Mouse (Mus musculus): ENCODE data around the gene Hnrnpul1. TPM values are rescaled to one million over a fixed set of nuclear protein-coding genes. Genes with fewer than 3 reads are reported as not detected.

Gene Hnrnpul1
- polyA plus RNA-seq, 1 experiment = 75.3 TPM

GRCm38 (mm10) chr7:25711165-25711564, 43.4 kb downstream of the Hnrnpul1 start:
- WGBS = 41% methylated on average over 5 of the region's 5 CpGs
- H3K4me1 ChIP-seq (ENCODE audit: control insufficient read depth, insufficient read depth, low read length) = peaks cover 15% of the 10 kb centered on the region
- H3K27ac ChIP-seq (ENCODE audit: control insufficient read depth, insufficient read depth, low read depth, low read length, poor library complexity) = peak overlapping the region; percentile 79
- TF ChIP-seq POLR2A (IDR thresholded peaks at IDR 0.05; ENCODE audit: borderline replicate concordance, control insufficient read depth, low read depth, low read length) = no peak
- no peak for TF ChIP-seq CTCF (IDR thresholded peaks at IDR 0.05; ENCODE audit: control insufficient read depth, insufficient read depth, low read length)
- no peak overlapping the region for H3K4me3 ChIP-seq (replicated peaks; ENCODE audit: control insufficient read depth, low read depth, low read length)

GRCm38 (mm10) chr7:25710519-25711130, 43.9 kb downstream of the Hnrnpul1 start:
- no peak for TF ChIP-seq CTCF (IDR thresholded peaks at IDR 0.05; ENCODE audit: control insufficient read depth, insufficient read depth, low read length)
- TF ChIP-seq POLR2A (IDR thresholded peaks at IDR 0.05; ENCODE audit: borderline replicate concordance, control insufficient read depth, low read depth, low read length) = no peak; the same call in 1 of the 2 replicates
- Histone ChIP-seq H3K4me1 (ENCODE audit: control insufficient read depth, insufficient read depth, low read length) (peaks cover 19% of the 10 kb centered on the region), H3K4me3 (replicated peaks; ENCODE audit: control insufficient read depth, low read depth, low read length) (no peak overlapping the region), H3K27ac (ENCODE audit: control insufficient read depth, insufficient read depth, low read depth, low read length, poor library complexity) (peak overlapping the region; percentile 82)
- WGBS = 40% methylated on average over 7 of the region's 7 CpGs

GRCm38 (mm10) chr7:25709961-25710360, 44.6 kb downstream of the Hnrnpul1 start:
- peak overlapping the region; percentile 82 for H3K27ac ChIP-seq (ENCODE audit: control insufficient read depth, insufficient read depth, low read depth, low read length, poor library complexity)
- no peak overlapping the region for H3K4me3 ChIP-seq (replicated peaks; ENCODE audit: control insufficient read depth, low read depth, low read length)
- TF ChIP-seq CTCF (IDR thresholded peaks at IDR 0.05; ENCODE audit: control insufficient read depth, insufficient read depth, low read length) = no peak
- 0 out of 2 replicates have a peak, but pooled peaks have one; percentile 4 for TF ChIP-seq POLR2A (IDR thresholded peaks at IDR 0.05; ENCODE audit: borderline replicate concordance, control insufficient read depth, low read depth, low read length)
- H3K4me1 ChIP-seq (ENCODE audit: control insufficient read depth, insufficient read depth, low read length) = peaks cover 19% of the 10 kb centered on the region
- 20% methylated on average over 12 of the region's 12 CpGs for WGBS

- Histone ChIP-seq H3K4me3 (replicated peaks; ENCODE audit: control insufficient read depth, low read depth, low read length) (no peak overlapping the region), H3K27ac (ENCODE audit: control insufficient read depth, insufficient read depth, low read depth, low read length, poor library complexity) (peak overlapping the region; percentile 71), H3K4me1 (ENCODE audit: control insufficient read depth, insufficient read depth, low read length) (peaks cover 19% of the 10 kb centered on the region)
- 29% methylated on average over 15 of the region's 15 CpGs for WGBS
- TF ChIP-seq POLR2A (IDR thresholded peaks at IDR 0.05; ENCODE audit: borderline replicate concordance, control insufficient read depth, low read depth, low read length) (no peak), CTCF (IDR thresholded peaks at IDR 0.05; ENCODE audit: control insufficient read depth, insufficient read depth, low read length) (no peak)
These were observed 46.8 kb downstream of the Hnrnpul1 start for GRCm38 (mm10) chr7:25707581-25708292.

DNA sequence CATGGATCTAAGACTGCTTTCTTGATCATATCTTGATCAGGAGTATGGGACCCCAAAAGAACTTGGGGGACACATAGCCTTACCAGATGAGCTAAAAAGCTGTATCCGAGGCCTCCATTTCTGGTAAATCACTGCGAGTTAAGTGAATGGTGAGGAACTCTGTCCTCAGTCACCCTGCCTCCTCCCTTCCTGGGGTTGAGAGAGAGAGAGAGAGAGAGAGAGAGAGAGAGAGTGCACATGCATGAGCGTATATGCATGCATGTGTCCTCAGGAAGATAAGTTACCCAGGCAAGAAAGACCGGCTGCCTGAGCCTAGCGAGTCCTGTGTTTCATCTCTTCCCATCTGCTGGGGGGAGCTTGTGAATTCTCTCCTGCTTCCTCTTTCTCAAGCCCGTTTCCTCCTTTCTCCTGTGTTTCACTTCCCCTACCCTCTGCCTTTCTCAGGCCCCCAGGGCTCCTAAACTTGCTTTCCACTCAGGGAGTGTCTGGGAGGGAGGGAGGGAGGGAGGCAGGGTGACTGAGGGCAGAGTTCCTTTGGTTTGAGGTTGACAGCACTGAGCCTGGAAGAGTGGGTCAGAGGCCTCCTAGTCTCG, 47.9 kb downstream of the Hnrnpul1 start:
- peak overlapping the region; percentile 71 for H3K27ac ChIP-seq (ENCODE audit: control insufficient read depth, insufficient read depth, low read depth, low read length, poor library complexity)

GRCm38 (mm10) chr7:25705801-25706251, 48.7 kb downstream of the Hnrnpul1 start:
- Histone ChIP-seq H3K27ac (ENCODE audit: control insufficient read depth, insufficient read depth, low read depth, low read length, poor library complexity) (peak overlapping the region; percentile 85), H3K4me1 (ENCODE audit: control insufficient read depth, insufficient read depth, low read length) (peaks cover 19% of the 10 kb centered on the region), H3K4me3 (replicated peaks; ENCODE audit: control insufficient read depth, low read depth, low read length) (no peak overlapping the region)
- TF ChIP-seq CTCF (IDR thresholded peaks at IDR 0.05; ENCODE audit: control insufficient read depth, insufficient read depth, low read length) = no peak
- TF ChIP-seq POLR2A (IDR thresholded peaks at IDR 0.05; ENCODE audit: borderline replicate concordance, control insufficient read depth, low read depth, low read length) = 0 out of 2 replicates have a peak, but pooled peaks have one; percentile 11
- 31% methylated on average over 6 of the region's 6 CpGs for WGBS

More for the DNA sequence above, 47.9 kb downstream of the Hnrnpul1 start:
- 22% methylated on average over 7 of the region's 7 CpGs for WGBS
- Histone ChIP-seq H3K4me1 (ENCODE audit: control insufficient read depth, insufficient read depth, low read length) (peaks cover 19% of the 10 kb centered on the region), H3K4me3 (replicated peaks; ENCODE audit: control insufficient read depth, low read depth, low read length) (no peak overlapping the region)
- TF ChIP-seq POLR2A (IDR thresholded peaks at IDR 0.05; ENCODE audit: borderline replicate concordance, control insufficient read depth, low read depth, low read length) = no peak
- TF ChIP-seq CTCF (IDR thresholded peaks at IDR 0.05; ENCODE audit: control insufficient read depth, insufficient read depth, low read length) = no peak

DNA sequence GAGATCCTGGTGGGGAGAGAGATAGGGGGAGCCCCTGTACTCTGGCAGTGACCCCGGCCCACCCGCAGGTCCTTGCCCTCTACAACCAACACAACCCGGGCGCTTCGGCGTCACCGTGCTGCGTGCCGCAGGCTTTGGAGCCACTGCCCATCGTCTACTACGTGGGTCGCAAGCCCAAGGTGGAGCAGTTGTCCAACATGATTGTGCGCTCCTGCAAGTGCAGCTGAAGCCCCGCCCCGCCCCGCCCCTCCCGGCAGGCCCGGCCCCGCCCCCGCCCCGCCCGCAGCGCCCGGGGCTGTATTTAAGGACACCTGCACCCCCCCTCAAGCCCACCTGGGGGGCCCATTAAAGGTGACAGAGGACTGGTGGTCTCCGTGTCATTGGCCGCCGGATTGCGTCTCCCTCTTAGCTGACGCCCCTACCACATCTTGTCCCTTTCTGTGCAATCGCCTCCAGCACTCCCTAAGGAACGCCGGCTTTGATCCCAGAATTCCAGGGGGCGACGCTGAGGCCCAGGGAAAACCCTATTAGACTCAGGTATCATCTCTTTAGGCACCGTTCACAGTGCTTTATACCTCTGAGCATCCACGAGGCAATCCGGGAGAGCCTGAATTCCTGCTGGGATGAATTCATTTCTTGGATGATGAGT, 49.7 kb downstream of the Hnrnpul1 start:
- 76% methylated on average over 36 of the region's 37 CpGs for WGBS
- H3K4me1 ChIP-seq (ENCODE audit: control insufficient read depth, insufficient read depth, low read length) = peaks cover 19% of the 10 kb centered on the region

More for the DNA sequence above, 49.7 kb downstream of the Hnrnpul1 start:
- TF ChIP-seq CTCF (IDR thresholded peaks at IDR 0.05; ENCODE audit: control insufficient read depth, insufficient read depth, low read length) (no peak), POLR2A (IDR thresholded peaks at IDR 0.05; ENCODE audit: borderline replicate concordance, control insufficient read depth, low read depth, low read length) (no peak)
- H3K27ac ChIP-seq (ENCODE audit: control insufficient read depth, insufficient read depth, low read depth, low read length, poor library complexity) = no peak overlapping the region
- H3K4me3 ChIP-seq (replicated peaks; ENCODE audit: control insufficient read depth, low read depth, low read length) = no peak overlapping the region
